11 mouse cellular contexts compared by ENCODE assay signal in the genomic region with DNA sequence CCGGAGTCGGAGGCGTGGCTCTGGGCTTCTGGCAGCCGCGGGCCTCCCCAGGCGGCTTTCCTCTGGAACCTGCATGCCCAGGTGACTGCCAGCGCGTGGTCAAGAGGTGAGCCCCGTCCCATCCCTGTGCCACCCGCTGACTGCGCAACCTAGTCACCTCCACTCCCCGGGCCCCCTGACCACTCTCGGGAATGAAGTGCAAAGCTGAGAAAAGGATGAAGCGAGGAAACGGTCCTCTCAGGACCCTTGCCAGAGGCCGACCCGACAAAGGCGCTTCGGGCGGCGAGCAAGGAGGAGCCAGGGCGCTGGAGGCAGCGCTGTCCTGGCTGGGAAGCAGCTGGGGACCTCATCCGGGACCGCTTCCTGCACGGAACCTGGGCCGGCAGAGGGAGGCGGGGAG. TPM values are rescaled to one million over a fixed set of nuclear protein-coding genes. Genes with fewer than 3 reads are reported as not detected.
DNase-seq lines count a peak whose midpoint lies in the region; ATAC-seq and TF ChIP-seq lines count a peak whose summit lies in the region.
"Not testable (repeated sequence)": the region's sequence is repeated elsewhere in the genome, so short reads cannot be mapped to it uniquely, and the experiment has no call there.
"Had no signal": no experiment of that assay in that cellular context is flagged by ENCODE, and none has a peak within 500 bp of the region (broad histone marks: within the 10 kb centered on the region; RNA-seq: fewer than 3 reads in every experiment).

No protein-coding gene starts in this region.

- not testable (repeated sequence) for H3K9ac ChIP-seq in forebrain, embryonic 11.5 days (ENCODE audit: low read length); heart, embryonic 14.5 days (ENCODE audit: low read length); intestine, embryonic 15.5 days; lung, embryonic 14.5 days; neural tube, embryonic 11.5 days (ENCODE audit: low read length)

- DNase-seq in cerebellum, postnatal 25 days = peak; percentile 5 to 14
- peak; percentile 56 for DNase-seq in forebrain, embryonic 11.5 days (ENCODE audit: low spot score)
- peak; percentile 1 for DNase-seq in left cerebral cortex, postnatal 4 days
- peak; percentile 26 for DNase-seq in lung, embryonic 14.5 days
- peak; percentile 12 for DNase-seq in neural tube, embryonic 11.5 days (ENCODE audit: low spot score)

- not testable (repeated sequence) for H3K9me3 ChIP-seq in forebrain, embryonic 11.5 days (ENCODE audit: control insufficient read depth, low read length); heart, embryonic 14.5 days (ENCODE audit: control insufficient read depth, low read length); intestine, embryonic 15.5 days; lung, embryonic 14.5 days (ENCODE audit: low read depth, low read length); neural tube, embryonic 11.5 days (ENCODE audit: control insufficient read depth, low read length)

- not testable (repeated sequence) for H3K4me1 ChIP-seq in forebrain, embryonic 11.5 days (replicated peaks; ENCODE audit: control insufficient read depth, insufficient read depth, low read length); heart, embryonic 14.5 days (ENCODE audit: control insufficient read depth in 2 of 2, insufficient read depth in 2 of 2, low read length in 2 of 2); intestine, embryonic 15.5 days (replicated peaks); lung, embryonic 14.5 days (ENCODE audit: insufficient read depth); neural tube, embryonic 11.5 days (ENCODE audit: control insufficient read depth, insufficient read depth, low read length); testis, adult 2 months (ENCODE audit: control insufficient read depth, insufficient read depth, low read length)

- not testable (repeated sequence) for TF ChIP-seq CTCF in lung, embryonic 14.5 days (IDR thresholded peaks at IDR 0.05; ENCODE audit: low read depth); testis, adult 2 months (IDR thresholded peaks at IDR 0.05; ENCODE audit: control insufficient read depth, insufficient read depth, insufficient replicate concordance, low read depth, low read length)

- H3K4me2 ChIP-seq in forebrain, embryonic 11.5 days (ENCODE audit: low read depth, low read length, severe bottlenecking) = peak overlapping the region; percentile 64
- H3K4me2 ChIP-seq in heart, embryonic 14.5 days (ENCODE audit: low read length) = peak overlapping the region; percentile 64
- peak overlapping the region; percentile 77 for H3K4me2 ChIP-seq in intestine, embryonic 15.5 days (replicated peaks)
- peak overlapping the region; percentile 57 for H3K4me2 ChIP-seq in lung, embryonic 14.5 days
- H3K4me2 ChIP-seq in neural tube, embryonic 11.5 days (ENCODE audit: low read depth) = peak overlapping the region; percentile 57

- H3K27ac ChIP-seq in forebrain, embryonic 11.5 days (ENCODE audit: low read depth, low read length); heart, embryonic 14.5 days (replicated peaks in 1 of 2; ENCODE audit: control insufficient read depth in 1 of 2, insufficient read depth in 1 of 2, low read depth in 2 of 2, low read length in 2 of 2); intestine, embryonic 15.5 days; lung, embryonic 14.5 days (ENCODE audit: low read depth); neural tube, embryonic 11.5 days (ENCODE audit: low read depth, low read length); testis, adult 2 months (ENCODE audit: control insufficient read depth, insufficient read depth, low read depth, low read length): not testable (repeated sequence)

- H3K36me3 ChIP-seq in forebrain, embryonic 11.5 days (ENCODE audit: control insufficient read depth, insufficient read depth, low read length); heart, embryonic 14.5 days (ENCODE audit: control insufficient read depth, insufficient read depth, low read length); intestine, embryonic 15.5 days; lung, embryonic 14.5 days (ENCODE audit: insufficient read depth); neural tube, embryonic 11.5 days (ENCODE audit: control insufficient read depth, insufficient read depth, low read length); testis, adult 2 months (ENCODE audit: control insufficient read depth, insufficient read depth, low read length): not testable (repeated sequence)

- WGBS in forebrain, embryonic 11.5 days = 0% methylated on average over 16 of the region's 28 CpGs
- 2% methylated on average over 17 of the region's 28 CpGs for WGBS in heart, embryonic 14.5 days
- 0% methylated on average over 26 of the region's 28 CpGs for WGBS in intestine, embryonic 15.5 days
- 2% methylated on average over 17 of the region's 28 CpGs for WGBS in lung, embryonic 14.5 days
- 1% methylated on average over 17 of the region's 28 CpGs for WGBS in neural tube, embryonic 11.5 days

- H3K27me3 ChIP-seq in forebrain, embryonic 11.5 days (ENCODE audit: control insufficient read depth, insufficient read depth, low read length); heart, embryonic 14.5 days (ENCODE audit: control insufficient read depth, insufficient read depth, low read length); intestine, embryonic 15.5 days (replicated peaks); lung, embryonic 14.5 days (ENCODE audit: insufficient read depth, low read length); neural tube, embryonic 11.5 days (ENCODE audit: control insufficient read depth, insufficient read depth, low read length); testis, adult 2 months (ENCODE audit: control insufficient read depth, insufficient read depth, low read length): not testable (repeated sequence)

- ATAC-seq in forebrain, embryonic 11.5 days (replicated peaks; ENCODE audit: low FRiP score); heart, embryonic 14.5 days (ENCODE audit: insufficient number of reproducible peaks, insufficient read depth, low FRiP score, low read depth); intestine, embryonic 15.5 days; lung, embryonic 14.5 days (ENCODE audit: insufficient read depth); neural tube, embryonic 11.5 days (ENCODE audit: insufficient read depth, low FRiP score, low TSS enrichment): not testable (repeated sequence)

- H3K4me3 ChIP-seq in forebrain, embryonic 11.5 days (ENCODE audit: low read depth, low read length) = peak overlapping the region; percentile 32
- peak overlapping the region; percentile 30 to 32 for H3K4me3 ChIP-seq in heart, embryonic 14.5 days (ENCODE audit: control insufficient read depth in 1 of 2, insufficient read depth in 1 of 2, low read depth in 1 of 2, low read length in 2 of 2)
- H3K4me3 ChIP-seq in intestine, embryonic 15.5 days (replicated peaks) = peak overlapping the region; percentile 32
- H3K4me3 ChIP-seq in lung, embryonic 14.5 days (ENCODE audit: low read depth, low read length) = peak overlapping the region; percentile 29
- H3K4me3 ChIP-seq in neural tube, embryonic 11.5 days (ENCODE audit: low read depth, low read length) = peak overlapping the region; percentile 31
- H3K4me3 ChIP-seq in testis, adult 2 months (ENCODE audit: control insufficient read depth, low read depth, low read length) = peak overlapping the region; percentile 16

- intact Hi-C loops in left cerebral cortex, postnatal 4 days (cut with DNase I) = not testable (repeated sequence)

- TF ChIP-seq POLR2A in testis, adult 2 months (IDR thresholded peaks at IDR 0.05; ENCODE audit: control insufficient read depth, low read depth, low read length) = not testable (repeated sequence)

RNA-seq across cellular contexts. Expression of a gene that starts 0.4 kb away (rescaled TPM):
- 0.47 TPM in 1 of 2 replicates, not detected in the other for polyA plus RNA-seq in forebrain, embryonic 11.5 days (2014; fragmentation: Nextera tagmentation; extraction: Ambion mirVana)
- not detected in 2 replicates for polyA plus RNA-seq in heart, embryonic 14.5 days (2014; fragmentation: Nextera tagmentation; extraction: Ambion mirVana)
- 0.06 TPM in 1 of 2 replicates, not detected in the other for polyA plus RNA-seq in intestine, embryonic 15.5 days (2015; fragmentation: Nextera tagmentation; extraction: Ambion mirVana)
- total RNA-seq in left cerebral cortex, postnatal 4 days (2021) = 1 to 10 TPM; 2.2 to 2.9 TPM
- polyA plus RNA-seq in lung, embryonic 14.5 days (2014; fragmentation: Nextera tagmentation; extraction: Ambion mirVana) = 0.15 and 0.28 TPM in 2 replicates
- 0.43 and 0.45 TPM in 2 replicates for polyA plus RNA-seq in neural tube, embryonic 11.5 days (2014; fragmentation: Nextera tagmentation; extraction: Ambion mirVana)
- 0.36 and 0.47 TPM in 2 replicates for polyA plus RNA-seq in testis, adult 2 months (2012; rRNA removed)
- total RNA-seq: monocyte, adult 5-6 weeks had no signal

RNA-seq across cellular contexts. Expression of a gene that starts 49.7 kb away (rescaled TPM):
- polyA plus RNA-seq in forebrain, embryonic 11.5 days (2014; fragmentation: Nextera tagmentation; extraction: Ambion mirVana) = not detected in 2 replicates
- not detected in 2 replicates for polyA plus RNA-seq in heart, embryonic 14.5 days (2014; fragmentation: Nextera tagmentation; extraction: Ambion mirVana)
- not detected in 2 replicates for polyA plus RNA-seq in intestine, embryonic 15.5 days (2015; fragmentation: Nextera tagmentation; extraction: Ambion mirVana)
- total RNA-seq in left cerebral cortex, postnatal 4 days (2021) = not detected
- not detected in 2 replicates for polyA plus RNA-seq in lung, embryonic 14.5 days (2014; fragmentation: Nextera tagmentation; extraction: Ambion mirVana)
- not detected in 2 replicates for polyA plus RNA-seq in neural tube, embryonic 11.5 days (2014; fragmentation: Nextera tagmentation; extraction: Ambion mirVana)
- 6.0 and 10.2 TPM in 2 replicates for polyA plus RNA-seq in testis, adult 2 months (2012; rRNA removed)
- total RNA-seq: adrenal gland, adult 8-10 months; monocyte, adult 5-6 weeks had no signal
- polyA plus RNA-seq: CD4-positive, CD25-positive, alpha-beta regulatory T cell, adult 4 months had no signal

Comparison
In these comparisons a context has a peak if more than half of its experiments do, and no peak if none do; other contexts are left out.
1. DNase-seq: peak in every context shown above with its lines; median percentile 56 in forebrain, embryonic 11.5 days; 26 in lung, embryonic 14.5 days; 12 in neural tube, embryonic 11.5 days; 10 in cerebellum, postnatal 25 days; 1 in left cerebral cortex, postnatal 4 days.